Mouse (Mus musculus) heart, adult 2 months (tissue): ENCODE data around the gene Cmtm6. TPM values are rescaled to one million over a fixed set of nuclear protein-coding genes. Genes with fewer than 3 reads are reported as not detected.

Experiments used
- DNase-seq, 2 experiments: peaks; one replicate each; pipeline ENCODE4 v3.0.0; 2021
- H3K27ac ChIP-seq: fragments of 200-600 bp; 2 replicates; pipeline ENCODE4 v1.8.1; 2022
- H3K27me3 ChIP-seq: fragments of 200-500 bp; 2 replicates; pipeline ENCODE4 v1.6.1; 2012; ENCODE audit warnings: mild to moderate bottlenecking, low read length, inconsistent platforms, mixed read lengths; ENCODE audit not compliant: control insufficient read depth, insufficient read depth
- H3K36me3 ChIP-seq: fragments of 200-500 bp; 2 replicates; pipeline ENCODE4 v1.6.1; 2012; ENCODE audit warnings: low read length, inconsistent platforms; ENCODE audit not compliant: control insufficient read depth, insufficient read depth
- H3K4me1 ChIP-seq: fragments of 200-500 bp; 2 replicates; pipeline ENCODE4 v1.6.1; 2011; ENCODE audit warnings: low read length; ENCODE audit not compliant: control insufficient read depth, insufficient read depth
- H3K4me3 ChIP-seq: fragments of 200-600 bp; 2 replicates; pipeline ENCODE4 v1.8.1; 2022
- H3K79me2 ChIP-seq: fragments of 200-500 bp; replicated peaks from 2 replicates; pipeline ENCODE4 v1.6.1; 2012; ENCODE audit warnings: mild to moderate bottlenecking, inconsistent platforms, low read length, moderate library complexity, mixed read lengths; ENCODE audit not compliant: control insufficient read depth, insufficient read depth
- H3K9ac ChIP-seq: fragments of 200-500 bp; 2 replicates; pipeline ENCODE4 v1.6.1; 2012; ENCODE audit warnings: low read depth, mild to moderate bottlenecking, control low read depth, inconsistent platforms, low read length, mixed read lengths
- CTCF ChIP-seq: fragments of 200-600 bp; IDR thresholded peaks from 2 replicates; pipeline ENCODE4 v1.8.1; 2022; ENCODE audit warnings: antibody characterized with exemption, mild to moderate bottlenecking, moderate library complexity
- EP300 ChIP-seq: fragments of 200-500 bp; IDR thresholded peaks from 2 replicates; pipeline ENCODE4 v1.6.1; 2011; ENCODE audit warnings: low read depth, low read length, control low read depth; ENCODE audit not compliant: insufficient read depth
- POLR2A ChIP-seq: fragments of 200-500 bp; IDR thresholded peaks from 2 replicates; pipeline ENCODE4 v1.6.1; 2011; ENCODE audit warnings: mild to moderate bottlenecking, low read depth, low read length, control low read depth; ENCODE audit not compliant: insufficient read depth
- WGBS: fragments of 180-500 bp; shearing (Covaris S2); methylation state at CpG from one replicate; pipeline ENCODE4 v1.1.7; 2018; 5-methylcytosine and 5-hydroxymethylcytosine counted together
- intact Hi-C: fragments of 180-260 bp; cut with DNase I; formaldehyde crosslinking; loops from one replicate; pipeline ENCODE4 v1.15.1; 2025
- polyA plus RNA-seq: library from polyadenylated mRNA; depleted of rRNA; stranded (reverse); fragments of >200 nt; gene quantifications from 2 replicates; pipeline ENCODE4 v1.2.3, GENCODE M21; 2012; rRNA removed
- total RNA-seq, 2 experiments: library from RNA; stranded (reverse); gene quantifications; 2 replicates each; pipeline ENCODE4 v1.2.3; 2021

Cmtm6 gene
- total and polyA plus RNA-seq, 3 experiments: 17.9 to 25.8 (median 21.0) TPM

DNA sequence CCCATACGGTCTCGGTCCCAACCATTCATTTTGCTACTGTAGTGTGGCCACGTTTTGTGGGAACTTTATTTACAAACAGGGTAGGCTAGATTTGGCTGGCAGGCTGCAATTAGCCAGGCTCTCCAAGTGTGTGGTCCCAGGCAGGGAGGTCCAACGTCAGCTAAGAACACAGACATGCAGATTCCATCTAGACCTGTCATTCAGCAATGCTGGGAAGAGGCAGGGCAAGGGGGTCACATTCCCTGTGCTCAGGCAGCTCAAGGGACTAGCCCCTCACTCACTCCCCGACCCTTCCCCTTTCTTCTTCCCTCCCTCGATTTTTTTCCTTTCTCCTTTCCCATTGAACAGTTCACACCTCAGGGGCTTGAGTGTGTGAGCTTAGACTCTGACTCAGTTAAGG lies 67.9 kb downstream of the Cmtm6 start:
- Histone ChIP-seq H3K9ac (no peak overlapping the region), H3K4me1 (peaks cover 3% of the 10 kb centered on the region), H3K79me2 (no peaks in the 10 kb centered on the region), H3K27me3 (no peaks in the 10 kb centered on the region), H3K27ac (no peak overlapping the region), H3K36me3 (no peaks in the 10 kb centered on the region), H3K4me3 (no peak overlapping the region)
- no peak for TF ChIP-seq EP300
- TF ChIP-seq CTCF: no peak
- TF ChIP-seq POLR2A: no peak
- intact Hi-C loops: loop anchor here (1.0 to 5.0 kb wide), 4 partner anchors 88 to 288 kb away; no protein-coding TSS in a partner anchor
- WGBS: 76% methylated on average over 6 of the region's 6 CpGs
- no peak for DNase-seq

Other genes starting within 250 kb of the Cmtm6 start
- gene Ccr4, start 226.2 kb upstream of the Cmtm6 start, total RNA-seq: not detected
- not detected in 2 replicates for gene Ccr4, start 226.2 kb upstream of the Cmtm6 start, polyA plus RNA-seq
- not detected for gene C130032M10Rik, start 215.4 kb upstream of the Cmtm6 start, total RNA-seq
- gene C130032M10Rik, start 215.4 kb upstream of the Cmtm6 start, polyA plus RNA-seq: not detected in 2 replicates
- not detected for gene Trim71, start 166.7 kb upstream of the Cmtm6 start, total RNA-seq
- gene Trim71, start 166.7 kb upstream of the Cmtm6 start, polyA plus RNA-seq: not detected in 2 replicates
- 10 to 100 TPM; 22.5 to 23.5 TPM for gene Cnot10, start 90.9 kb upstream of the Cmtm6 start, total RNA-seq
- gene Cnot10, start 90.9 kb upstream of the Cmtm6 start, polyA plus RNA-seq: 16.8 and 26.2 TPM in 2 replicates
- 10 to 100 TPM; 64.3 to 68.2 TPM for gene Dync1li1, start 42.3 kb upstream of the Cmtm6 start, total RNA-seq
- gene Dync1li1, start 42.3 kb upstream of the Cmtm6 start, polyA plus RNA-seq: 22.4 and 32.6 TPM in 2 replicates
- 10 to 100 TPM; 11.5 to 12.6 TPM for gene Cmtm7, start 50.7 kb downstream of the Cmtm6 start, total RNA-seq
- gene Cmtm7, start 50.7 kb downstream of the Cmtm6 start, polyA plus RNA-seq: 46.6 and 60.2 TPM in 2 replicates
- 10 to 100 TPM; 11.5 to 11.9 TPM for gene Cmtm8, start 113.0 kb downstream of the Cmtm6 start, total RNA-seq
- 28.7 and 39.4 TPM in 2 replicates for gene Cmtm8, start 113.0 kb downstream of the Cmtm6 start, polyA plus RNA-seq
- 10 to 100 TPM; 36.9 to 42.0 TPM for gene Gpd1l, start 202.9 kb downstream of the Cmtm6 start, total RNA-seq
- 33.3 and 59.3 TPM in 2 replicates for gene Gpd1l, start 202.9 kb downstream of the Cmtm6 start, polyA plus RNA-seq
- gene Osbpl10, start 247.5 kb downstream of the Cmtm6 start, total RNA-seq: 1 to 10 TPM; 2.0 to 3.4 TPM
- 0.88 and 1.4 TPM in 2 replicates for gene Osbpl10, start 247.5 kb downstream of the Cmtm6 start, polyA plus RNA-seq